In genomic region chr14:99885562-99885961, GRCm38 (mm10) we compare ENCODE assay signal across 28 mouse cellular contexts.
A peak's percentile ranks its signal among the peaks of the same experiment; 100 is the strongest.
DNase-seq lines count a peak whose midpoint lies in the region; ATAC-seq and TF ChIP-seq lines count a peak whose summit lies in the region.
"Had no signal": no experiment of that assay in that cellular context is flagged by ENCODE, and none has a peak within 500 bp of the region (broad histone marks: within the 10 kb centered on the region; RNA-seq: fewer than 3 reads in every experiment).

No protein-coding gene starts in this region.

- no peaks in the 10 kb centered on the region for H3K4me1 ChIP-seq in embryonic facial prominence, embryonic 13.5 days
- no peaks in the 10 kb centered on the region for H3K4me1 ChIP-seq in embryonic facial prominence, embryonic 10.5 days
- no peaks in the 10 kb centered on the region; the same call in 1 of the 2 replicates for H3K4me1 ChIP-seq in lung, postnatal 0 days (ENCODE audit: insufficient read depth, low read depth, low read length)
- no peaks in the 10 kb centered on the region for H3K4me1 ChIP-seq in intestine, postnatal 0 days (replicated peaks; ENCODE audit: control insufficient read depth, insufficient read depth, low read length)
- H3K4me1 ChIP-seq in stomach, postnatal 0 days (replicated peaks; ENCODE audit: control insufficient read depth, insufficient read depth), result no peaks in the 10 kb centered on the region
- H3K4me1 ChIP-seq: embryonic facial prominence, embryonic 15.5 days; kidney, embryonic 15.5 days; limb, embryonic 15.5 days; midbrain, embryonic 10.5 days had no signal

- whole genome bisulfite sequencing in embryonic facial prominence, embryonic 13.5 days, result 72% methylated on average over 2 of the region's 2 CpGs
- WGBS in embryonic facial prominence, embryonic 10.5 days, result 78% methylated on average over 2 of the region's 2 CpGs
- 63% methylated on average over 2 of the region's 2 CpGs for WGBS in lung, postnatal 0 days
- 50% methylated on average over 2 of the region's 2 CpGs for WGBS in intestine, postnatal 0 days
- 52% methylated on average over 2 of the region's 2 CpGs for WGBS in stomach, postnatal 0 days

- TF ChIP-seq EP300 in lung, postnatal 0 days (IDR thresholded peaks at IDR 0.05), result no peak
- no peak for TF ChIP-seq EP300 in stomach, postnatal 0 days (optimal IDR thresholded peaks at IDR 0.05)

- no peaks in the 10 kb centered on the region for H3K27me3 ChIP-seq in embryonic facial prominence, embryonic 13.5 days
- no peaks in the 10 kb centered on the region for H3K27me3 ChIP-seq in embryonic facial prominence, embryonic 10.5 days (replicated peaks; ENCODE audit: low read depth, poor library complexity, severe bottlenecking)
- H3K27me3 ChIP-seq in lung, postnatal 0 days (replicated peaks; ENCODE audit: insufficient read depth, low read length), result no peaks in the 10 kb centered on the region
- no peaks in the 10 kb centered on the region for H3K27me3 ChIP-seq in intestine, postnatal 0 days (replicated peaks; ENCODE audit: control insufficient read depth, insufficient read depth, low read length)
- H3K27me3 ChIP-seq in stomach, postnatal 0 days (ENCODE audit: control insufficient read depth, insufficient read depth, low read length), result no peaks in the 10 kb centered on the region
- H3K27me3 ChIP-seq: embryonic facial prominence, embryonic 15.5 days; kidney, embryonic 15.5 days; limb, embryonic 15.5 days had no signal

- no peak overlapping the region for H3K9ac ChIP-seq in embryonic facial prominence, embryonic 13.5 days
- H3K9ac ChIP-seq in lung, postnatal 0 days (replicated peaks; ENCODE audit: low read depth), result no peak overlapping the region
- H3K9ac ChIP-seq in intestine, postnatal 0 days (ENCODE audit: low read depth, low read length), result no peak overlapping the region
- H3K9ac ChIP-seq in stomach, postnatal 0 days (ENCODE audit: low read length), result no peak overlapping the region
- H3K9ac ChIP-seq: embryonic facial prominence, embryonic 15.5 days; hindbrain, embryonic 14.5 days; kidney, embryonic 15.5 days; limb, embryonic 15.5 days; liver, embryonic 14.5 days had no signal

- no peak overlapping the region for H3K4me2 ChIP-seq in embryonic facial prominence, embryonic 13.5 days
- no peak overlapping the region for H3K4me2 ChIP-seq in lung, postnatal 0 days (replicated peaks; ENCODE audit: low read depth, low read length)
- no peak overlapping the region for H3K4me2 ChIP-seq in intestine, postnatal 0 days (replicated peaks; ENCODE audit: low read depth)
- H3K4me2 ChIP-seq in stomach, postnatal 0 days (replicated peaks; ENCODE audit: low read depth), result no peak overlapping the region
- H3K4me2 ChIP-seq: embryonic facial prominence, embryonic 15.5 days; hindbrain, embryonic 14.5 days; kidney, embryonic 15.5 days; limb, embryonic 15.5 days had no signal

- no peak for DNase-seq in embryonic facial prominence, embryonic 10.5 days (ENCODE audit: low spot score)
- no peak for DNase-seq in lung, postnatal 0 days (ENCODE audit: low spot score)
- DNase-seq in lung, adult 18-20 months, result no peak
- no peak for DNase-seq in stomach, postnatal 0 days (ENCODE audit: low spot score)
- no peak for DNase-seq in cerebellum, adult 8-10 months
- no peak for DNase-seq in c-Kit-positive CD71-positive TER-119-positive erythroid progenitor cells, embryonic 14.5 days (ENCODE audit: low spot score)
- DNase-seq: adrenal gland, postnatal 36 days; cerebellum, adult 11 months; cerebellum, postnatal 14 days; gastrocnemius, adult 2 months; heart, postnatal 4 days; kidney, postnatal 36 days; layer of hippocampus, adult 9-11 months; left cerebral cortex, postnatal 4 days; right cerebral cortex, postnatal 14 days; spleen, adult 18-20 months; thymus, adult 18-20 months; thymus, postnatal 4 days had no signal

- no peak for ATAC-seq in embryonic facial prominence, embryonic 13.5 days (ENCODE audit: insufficient number of reproducible peaks, insufficient read depth, low FRiP score, low TSS enrichment, low read depth)
- no peak; the same call in 1 of the 2 replicates for ATAC-seq in lung, postnatal 0 days
- peak; percentile 45; the same call in 1 of the 2 replicates for ATAC-seq in intestine, postnatal 0 days
- ATAC-seq in stomach, postnatal 0 days (ENCODE audit: low FRiP score, low TSS enrichment), result peak; percentile 64
- ATAC-seq: forebrain, embryonic 14.5 days; inflammation-experienced regulatory T-cells, adult 6 months had no signal

- 0 out of 2 replicates have a peak, but pooled peaks have one; percentile 24 for TF ChIP-seq CTCF in lung, postnatal 0 days (IDR thresholded peaks at IDR 0.05)
- peak; percentile 23; the same call in 1 of the 2 replicates for TF ChIP-seq CTCF in intestine, postnatal 0 days (IDR thresholded peaks at IDR 0.05; ENCODE audit: low read depth)
- TF ChIP-seq CTCF in stomach, postnatal 0 days (IDR thresholded peaks at IDR 0.05; ENCODE audit: low read depth), result 0 out of 2 replicates have a peak, but pooled peaks have one; percentile 25

- H3K27ac ChIP-seq in embryonic facial prominence, embryonic 13.5 days, result peak overlapping the region; percentile 33; the same call in 1 of the 2 replicates
- H3K27ac ChIP-seq in embryonic facial prominence, embryonic 10.5 days (replicated peaks), result no peak overlapping the region
- peak overlapping the region; percentile 57; the same call in 1 of the 2 replicates for H3K27ac ChIP-seq in lung, postnatal 0 days (ENCODE audit: low read length)
- no peak overlapping the region for H3K27ac ChIP-seq in intestine, postnatal 0 days (ENCODE audit: low read depth, low read length)
- H3K27ac ChIP-seq in stomach, postnatal 0 days (replicated peaks), result peak overlapping the region; percentile 74
- H3K27ac ChIP-seq: embryonic facial prominence, embryonic 15.5 days; gastrocnemius, adult 2 months; hindbrain, embryonic 14.5 days; kidney, embryonic 15.5 days; limb, embryonic 15.5 days; liver, embryonic 14.5 days; midbrain, embryonic 10.5 days had no signal

- no peaks in the 10 kb centered on the region for H3K9me3 ChIP-seq in embryonic facial prominence, embryonic 13.5 days
- H3K9me3 ChIP-seq in embryonic facial prominence, embryonic 10.5 days, result no peaks in the 10 kb centered on the region
- no peaks in the 10 kb centered on the region for H3K9me3 ChIP-seq in lung, postnatal 0 days (ENCODE audit: low read length)
- no peaks in the 10 kb centered on the region for H3K9me3 ChIP-seq in intestine, postnatal 0 days (ENCODE audit: control insufficient read depth)
- H3K9me3 ChIP-seq in stomach, postnatal 0 days (ENCODE audit: control insufficient read depth, low read length), result no peaks in the 10 kb centered on the region
- H3K9me3 ChIP-seq: embryonic facial prominence, embryonic 15.5 days; kidney, embryonic 15.5 days; limb, embryonic 15.5 days; midbrain, embryonic 10.5 days had no signal

- no peaks in the 10 kb centered on the region for H3K36me3 ChIP-seq in embryonic facial prominence, embryonic 13.5 days
- H3K36me3 ChIP-seq in embryonic facial prominence, embryonic 10.5 days (replicated peaks), result no peaks in the 10 kb centered on the region
- no peaks in the 10 kb centered on the region for H3K36me3 ChIP-seq in lung, postnatal 0 days (ENCODE audit: insufficient read depth, low read length)
- no peaks in the 10 kb centered on the region for H3K36me3 ChIP-seq in intestine, postnatal 0 days (ENCODE audit: control insufficient read depth, insufficient read depth)
- H3K36me3 ChIP-seq in stomach, postnatal 0 days (ENCODE audit: control insufficient read depth, insufficient read depth, low read length), result no peaks in the 10 kb centered on the region
- H3K36me3 ChIP-seq: embryonic facial prominence, embryonic 15.5 days; kidney, embryonic 15.5 days; midbrain, embryonic 10.5 days had no signal

- H3K4me3 ChIP-seq in embryonic facial prominence, embryonic 13.5 days, result no peak overlapping the region
- no peak overlapping the region for H3K4me3 ChIP-seq in embryonic facial prominence, embryonic 10.5 days
- no peak overlapping the region for H3K4me3 ChIP-seq in lung, postnatal 0 days (ENCODE audit: low read depth, low read length)
- H3K4me3 ChIP-seq in intestine, postnatal 0 days (ENCODE audit: low read depth, low read length), result no peak overlapping the region
- H3K4me3 ChIP-seq in stomach, postnatal 0 days (ENCODE audit: low read depth, low read length), result no peak overlapping the region
- H3K4me3 ChIP-seq: embryonic facial prominence, embryonic 15.5 days; gastrocnemius, adult 2 months; kidney, embryonic 15.5 days; limb, embryonic 15.5 days; midbrain, embryonic 10.5 days had no signal

Comparison
In these comparisons a context has a peak if more than half of its experiments do, and no peak if none do; other contexts are left out.
1. H3K27ac ChIP-seq: peak in embryonic facial prominence, embryonic 13.5 days (single experiment), lung, postnatal 0 days (single experiment) and stomach, postnatal 0 days (single experiment); none in embryonic facial prominence, embryonic 10.5 days (single experiment) and intestine, postnatal 0 days (single experiment).
2. ATAC-seq: peak in intestine, postnatal 0 days (single experiment) and stomach, postnatal 0 days (single experiment); none in embryonic facial prominence, embryonic 13.5 days (single experiment) and lung, postnatal 0 days (single experiment).
3. Peak in every context shown above with its lines, with median percentiles within 50 percentile points of each other: CTCF ChIP-seq.